Mouse (Mus musculus): Measurements from ENCODE around the gene Mad2l1. TPM values are rescaled to one million over a fixed set of nuclear protein-coding genes. Genes with fewer than 3 reads are reported as not detected.

Gene Mad2l1
- polyA plus RNA-seq (2015; fragmentation: Nextera tagmentation; extraction: Ambion mirVana), result 14.0 and 17.6 TPM in 2 replicates

DNA sequence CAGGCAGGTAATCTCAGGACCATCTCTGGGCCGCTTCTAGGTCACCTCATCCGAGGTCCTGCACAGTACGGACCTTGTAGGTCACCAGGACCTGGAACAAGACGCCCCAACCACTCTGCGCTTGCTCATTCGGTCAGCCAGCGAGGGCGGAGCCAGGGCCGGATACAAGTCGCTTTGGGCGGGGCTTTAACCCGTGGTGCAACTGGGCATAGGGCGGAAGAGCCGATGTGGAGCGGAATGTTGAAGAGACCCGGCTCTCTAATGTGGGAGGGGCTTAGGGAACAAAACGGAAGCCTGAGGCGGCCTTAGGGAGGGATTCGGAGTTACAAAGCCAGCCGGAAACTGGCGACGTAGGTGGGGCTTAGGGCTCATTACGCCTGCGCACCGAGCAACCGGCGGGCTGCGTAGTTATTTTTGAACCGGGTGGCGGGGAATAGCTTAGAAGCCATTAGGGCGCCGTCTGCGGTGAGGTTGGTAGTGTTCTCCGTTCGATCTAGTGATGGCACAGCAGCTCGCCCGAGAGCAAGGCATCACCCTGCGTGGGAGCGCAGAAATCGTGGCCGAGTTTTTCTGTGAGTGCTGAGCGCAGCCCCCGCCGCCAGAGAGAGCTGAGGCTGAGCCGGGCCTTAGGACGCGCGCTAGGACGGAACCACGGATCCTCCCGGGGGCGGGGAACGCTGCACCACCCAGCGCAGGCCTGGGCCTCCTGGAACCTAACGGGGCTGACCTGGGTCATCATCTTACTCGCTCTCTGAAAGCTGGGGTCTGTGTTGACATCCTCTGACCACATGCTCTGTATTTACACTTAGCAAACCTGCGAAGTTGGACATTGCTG is at the start of gene Mad2l1:
Gene Mad2l1, plus strand, starts transcription at position 363 of the 835 bp plus-strand sequence.
- Histone ChIP-seq H3K4me1 (peaks cover 16% of the 10 kb centered on the region), H3K9me3 (no peaks in the 10 kb centered on the region), H3K4me2 (peak within 1 kb of the TSS; percentile 73), H3K27me3 (replicated peaks) (no peaks in the 10 kb centered on the region), H3K4me3 (peak within 1 kb of the TSS; percentile 61), H3K9ac (peak within 1 kb of the TSS; percentile 50), H3K27ac (peak within 1 kb of the TSS; percentile 83), H3K36me3 (replicated peaks) (no peaks in the 10 kb centered on the region)
- WGBS, result under 1% methylated on average over 57 of the region's 57 CpGs
- peak; percentile 99 for ATAC-seq (replicated peaks)

DNA sequence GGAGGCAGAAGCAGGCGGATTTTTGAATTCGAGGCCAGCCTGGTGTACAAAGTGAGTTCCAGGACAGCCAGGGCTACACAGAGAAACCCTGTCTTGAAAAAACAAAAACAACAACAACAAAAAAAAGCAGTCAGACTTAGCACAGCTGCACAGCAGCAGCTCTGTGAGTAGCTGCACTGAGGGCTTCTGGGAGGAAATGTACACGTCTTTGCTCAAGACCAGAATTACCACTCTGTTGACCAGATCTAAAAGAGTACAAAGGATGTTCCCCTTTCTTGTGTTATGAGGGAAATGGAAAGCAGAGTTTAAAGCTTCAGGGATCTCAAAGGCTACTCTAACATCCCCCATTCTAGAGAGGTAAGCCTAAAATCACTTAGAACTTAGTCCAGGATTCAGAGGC is 41.5 kb upstream of the Mad2l1 start:
- no peaks in the 10 kb centered on the region for H3K27me3 ChIP-seq (replicated peaks)
- no peaks in the 10 kb centered on the region for H3K36me3 ChIP-seq (replicated peaks)
- no peak overlapping the region for H3K9ac ChIP-seq
- WGBS, result 86% methylated on average over 3 of the region's 3 CpGs
- H3K9me3 ChIP-seq, result no peaks in the 10 kb centered on the region
- no peak for ATAC-seq (replicated peaks)
- no peak overlapping the region for H3K27ac ChIP-seq
- no peak overlapping the region for H3K4me3 ChIP-seq
- no peak overlapping the region for H3K4me2 ChIP-seq
- no peaks in the 10 kb centered on the region for H3K4me1 ChIP-seq

GRCm38 (mm10) chr6:66516368-66516767 is 18.8 kb upstream of the Mad2l1 start:
- ATAC-seq (replicated peaks), result no peak
- Histone ChIP-seq H3K9ac (no peak overlapping the region), H3K36me3 (replicated peaks) (no peaks in the 10 kb centered on the region), H3K27ac (no peak overlapping the region), H3K4me1 (no peaks in the 10 kb centered on the region), H3K9me3 (no peaks in the 10 kb centered on the region), H3K4me2 (no peak overlapping the region), H3K27me3 (replicated peaks) (no peaks in the 10 kb centered on the region), H3K4me3 (no peak overlapping the region)
- WGBS, result 93% methylated on average over 5 of the region's 5 CpGs

DNA sequence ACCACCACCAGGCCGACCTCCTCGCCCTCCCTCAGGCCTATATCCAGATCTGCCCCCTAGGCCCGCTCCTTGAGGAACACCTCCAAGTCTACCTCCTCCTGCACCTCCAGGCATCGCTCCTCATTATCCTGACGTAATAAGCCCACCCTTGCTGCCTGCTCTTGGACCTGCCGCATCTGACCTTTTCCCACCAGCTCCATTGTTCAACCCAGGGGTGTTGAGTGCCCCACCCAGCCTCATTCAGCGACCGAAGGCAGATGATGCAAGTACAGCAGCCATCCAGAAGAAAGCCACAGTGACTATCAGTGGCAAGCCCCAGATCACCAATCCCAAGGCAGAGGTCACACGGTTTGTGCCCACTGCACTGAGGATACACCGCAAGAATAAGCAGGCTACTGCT is 6.8 kb upstream of the Mad2l1 start:
- no peak for ATAC-seq (replicated peaks)

GRCm38 (mm10) chr6:66533241-66533640 is 1.9 kb upstream of the Mad2l1 start:
- WGBS, result 29% methylated on average over 3 of the region's 3 CpGs
- no peak overlapping the region for H3K4me2 ChIP-seq
- H3K4me1 ChIP-seq, result peaks cover 16% of the 10 kb centered on the region
- H3K9ac ChIP-seq, result no peak overlapping the region
- no peak overlapping the region for H3K4me3 ChIP-seq
- no peak for ATAC-seq (replicated peaks)
- H3K27ac ChIP-seq, result no peak overlapping the region
- H3K27me3 ChIP-seq (replicated peaks), result no peaks in the 10 kb centered on the region
- H3K36me3 ChIP-seq (replicated peaks), result no peaks in the 10 kb centered on the region
- H3K9me3 ChIP-seq, result no peaks in the 10 kb centered on the region

More for the DNA sequence above, 6.8 kb upstream of the Mad2l1 start:
- no peak overlapping the region for H3K9ac ChIP-seq
- 92% methylated on average over 10 of the region's 10 CpGs for WGBS
- no peak overlapping the region for H3K27ac ChIP-seq
- H3K4me1 ChIP-seq, result no peaks in the 10 kb centered on the region
- no peaks in the 10 kb centered on the region for H3K9me3 ChIP-seq
- H3K4me2 ChIP-seq, result no peak overlapping the region
- no peak overlapping the region for H3K4me3 ChIP-seq
- no peaks in the 10 kb centered on the region for H3K36me3 ChIP-seq (replicated peaks)
- no peaks in the 10 kb centered on the region for H3K27me3 ChIP-seq (replicated peaks)

DNA sequence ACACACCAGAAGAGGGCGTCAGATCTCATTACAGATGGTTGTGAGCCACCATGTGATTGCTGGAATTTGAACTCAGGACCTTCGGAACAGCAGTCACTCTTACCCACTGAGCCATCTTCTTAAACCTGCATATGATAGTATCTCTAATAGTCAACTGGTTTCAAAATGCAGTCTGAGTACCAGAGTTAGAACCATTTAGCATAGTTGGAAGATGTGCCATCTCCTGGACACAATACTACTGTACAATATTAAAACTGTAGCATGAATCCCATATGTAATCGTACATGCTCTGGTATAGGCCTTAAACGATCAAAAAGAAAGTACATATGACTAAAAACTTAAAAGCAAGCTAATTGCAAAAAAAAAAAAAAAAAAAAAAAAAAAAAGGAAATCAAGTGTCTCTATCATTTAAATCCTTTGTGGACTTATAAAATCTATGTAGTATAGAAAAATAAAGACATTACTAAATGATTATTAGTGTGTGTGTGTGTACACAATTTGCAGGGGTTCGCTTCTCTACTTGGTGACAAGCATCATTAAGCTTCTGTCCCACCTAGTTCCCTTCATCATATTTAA is 736 bp upstream of the Mad2l1 start:
- Histone ChIP-seq H3K4me3 (peak overlapping the region; percentile 61), H3K9ac (peak overlapping the region; percentile 50), H3K9me3 (no peaks in the 10 kb centered on the region), H3K27ac (peak overlapping the region; percentile 83), H3K36me3 (replicated peaks) (no peaks in the 10 kb centered on the region), H3K4me1 (peaks cover 16% of the 10 kb centered on the region), H3K4me2 (peak overlapping the region; percentile 73), H3K27me3 (replicated peaks) (no peaks in the 10 kb centered on the region)
- ATAC-seq (replicated peaks), result no peak
- 78% methylated on average over 5 of the region's 5 CpGs for WGBS

- Histone ChIP-seq H3K9ac (peak overlapping the region; percentile 39), H3K4me2 (peak overlapping the region; percentile 73), H3K27ac (no peak overlapping the region), H3K4me1 (peaks cover 16% of the 10 kb centered on the region), H3K4me3 (peak overlapping the region; percentile 61), H3K9me3 (no peaks in the 10 kb centered on the region), H3K27me3 (replicated peaks) (no peaks in the 10 kb centered on the region), H3K36me3 (replicated peaks) (no peaks in the 10 kb centered on the region)
- ATAC-seq (replicated peaks), result no peak
- WGBS, result 14% methylated on average over 7 of the region's 7 CpGs
Observed at GRCm38 (mm10) chr6:66535966-66536365, 776 bp downstream of the Mad2l1 start.

- no peaks in the 10 kb centered on the region for H3K9me3 ChIP-seq
Observed at GRCm38 (mm10) chr6:66559996-66560395, 24.8 kb downstream of the Mad2l1 start, which contains the start of gene Vmn1r32. Vmn1r32 (minus strand) TSS chr6:66560096.

GRCm38 (mm10) chr6:66595804-66596203 is 60.6 kb downstream of the Mad2l1 start:
- no peaks in the 10 kb centered on the region for H3K36me3 ChIP-seq (replicated peaks)
- H3K4me1 ChIP-seq, result no peaks in the 10 kb centered on the region
- ATAC-seq (replicated peaks), result no peak
- H3K27ac ChIP-seq, result no peak overlapping the region
- no peaks in the 10 kb centered on the region for H3K9me3 ChIP-seq
- no peaks in the 10 kb centered on the region for H3K27me3 ChIP-seq (replicated peaks)
- H3K4me2 ChIP-seq, result no peak overlapping the region
- no peak overlapping the region for H3K4me3 ChIP-seq
- no peak overlapping the region for H3K9ac ChIP-seq

More at GRCm38 (mm10) chr6:66559996-66560395, 24.8 kb downstream of the Mad2l1 start, which contains the start of gene Vmn1r32:
- Histone ChIP-seq H3K27ac (no peak within 1 kb of the TSS), H3K4me1 (no peaks in the 10 kb centered on the region), H3K27me3 (replicated peaks) (no peaks in the 10 kb centered on the region), H3K9ac (no peak within 1 kb of the TSS), H3K4me3 (no peak within 1 kb of the TSS), H3K36me3 (replicated peaks) (no peaks in the 10 kb centered on the region), H3K4me2 (no peak within 1 kb of the TSS)
- WGBS, result 76% methylated on average over 1 of the region's 1 CpGs
- ATAC-seq (replicated peaks), result no peak

Other genes with a start within 250 kb of the Mad2l1 start
- gene Vmn1r32, start 24.7 kb downstream of the Mad2l1 start, polyA plus RNA-seq (2015; fragmentation: Nextera tagmentation; extraction: Ambion mirVana), result not detected in 2 replicates
- gene Vmn1r33, start 82.9 kb downstream of the Mad2l1 start, polyA plus RNA-seq (2015; fragmentation: Nextera tagmentation; extraction: Ambion mirVana), result not detected in 2 replicates
- not detected in 2 replicates for gene Vmn1r34, start 108.5 kb downstream of the Mad2l1 start, polyA plus RNA-seq (2015; fragmentation: Nextera tagmentation; extraction: Ambion mirVana)
- not detected in 2 replicates for gene Vmn1r35, start 150.5 kb downstream of the Mad2l1 start, polyA plus RNA-seq (2015; fragmentation: Nextera tagmentation; extraction: Ambion mirVana)
- not detected in 2 replicates for gene Vmn1r36, start 183.8 kb downstream of the Mad2l1 start, polyA plus RNA-seq (2015; fragmentation: Nextera tagmentation; extraction: Ambion mirVana)
- gene Vmn1r37, start 194.0 kb downstream of the Mad2l1 start, polyA plus RNA-seq (2015; fragmentation: Nextera tagmentation; extraction: Ambion mirVana), result not detected in 2 replicates
- gene Vmn1r38, start 247.2 kb downstream of the Mad2l1 start, polyA plus RNA-seq (2015; fragmentation: Nextera tagmentation; extraction: Ambion mirVana), result not detected in 2 replicates

Measured in midbrain, embryonic 15.5 days (tissue).